Mouse (Mus musculus) midbrain, embryonic 10.5 days (tissue): ENCODE results near the gene Grin3b. TPM values are rescaled to one million over a fixed set of nuclear protein-coding genes. Genes with fewer than 3 reads are reported as not detected.

ENCODE experiments used
- DNase-seq: peaks from one replicate; pipeline ENCODE4 v3.0.0-alpha.2; 2017; ENCODE audit warnings: low spot score
- H3K27ac ChIP-seq: fragments of 300-500 bp; sonication (generic); replicated peaks from 2 replicates; pipeline ENCODE4 v1.5.1; 2016; ENCODE audit warnings: mild to moderate bottlenecking
- H3K27me3 ChIP-seq: fragments of 300-500 bp; sonication (generic); 2 replicates; pipeline ENCODE4 v1.6.1; 2016; ENCODE audit warnings: low read depth, mild to moderate bottlenecking; ENCODE audit not compliant: poor library complexity, severe bottlenecking
- H3K36me3 ChIP-seq: fragments of 300-500 bp; sonication (generic); 2 replicates; pipeline ENCODE4 v1.6.1; 2016; ENCODE audit warnings: mild to moderate bottlenecking, moderate library complexity
- H3K4me1 ChIP-seq: fragments of 300-500 bp; sonication (generic); 2 replicates; pipeline ENCODE4 v1.6.1; 2016
- H3K4me3 ChIP-seq: fragments of 300-500 bp; sonication (generic); 2 replicates; pipeline ENCODE4 v1.5.1; 2016; ENCODE audit warnings: mild to moderate bottlenecking, moderate library complexity
- H3K9me3 ChIP-seq: fragments of 300-500 bp; sonication (generic); replicated peaks from 2 replicates; pipeline ENCODE4 v1.6.1; 2016; ENCODE audit warnings: mild to moderate bottlenecking
- WGBS: fragments of 180-500 bp; shearing (Covaris S2); methylation state at CpG from one replicate; pipeline ENCODE4 v1.1.7; 2016; 5-methylcytosine and 5-hydroxymethylcytosine counted together
- polyA plus RNA-seq: library from polyadenylated mRNA; unstranded; fragments of >200 nt; fragmentation: Nextera tagmentation; extraction: Ambion mirVana; gene quantifications from 2 replicates; pipeline ENCODE4 v1.2.1, GENCODE M21; 2016

The Grin3b gene
- polyA plus RNA-seq, 1 experiment from 2014 or later = 0.30 TPM

GRCm38 (mm10) chr10:79940749-79941148, 29.8 kb upstream of the Grin3b start:
- WGBS = 77% methylated on average over 7 of the region's 7 CpGs
- H3K4me1 ChIP-seq = peaks cover 61% of the 10 kb centered on the region
- no peaks in the 10 kb centered on the region for H3K9me3 ChIP-seq
- H3K4me3 ChIP-seq = no peak overlapping the region
- no peak for DNase-seq
- peaks cover 8% of the 10 kb centered on the region; the same call in 1 of the 2 replicates for H3K27me3 ChIP-seq
- no peak overlapping the region for H3K27ac ChIP-seq
- H3K36me3 ChIP-seq = peaks cover 48% of the 10 kb centered on the region

- H3K27ac ChIP-seq = no peak overlapping the region
- no peak for DNase-seq
- no peak overlapping the region for H3K4me3 ChIP-seq
- 80% methylated on average over 1 of the region's 1 CpGs for WGBS
- peaks cover 35% of the 10 kb centered on the region for H3K36me3 ChIP-seq
- H3K9me3 ChIP-seq = no peaks in the 10 kb centered on the region
- no peaks in the 10 kb centered on the region for H3K27me3 ChIP-seq
- H3K4me1 ChIP-seq = peaks cover 67% of the 10 kb centered on the region
Measured at GRCm38 (mm10) chr10:79942988-79943387, 27.5 kb upstream of the Grin3b start.

- peak overlapping the region; percentile 34 for H3K27ac ChIP-seq
- H3K4me3 ChIP-seq = no peak overlapping the region
- WGBS = 87% methylated on average over 9 of the region's 9 CpGs
- no peak for DNase-seq
- H3K36me3 ChIP-seq = peaks cover 33% of the 10 kb centered on the region
- no peaks in the 10 kb centered on the region for H3K9me3 ChIP-seq
- H3K4me1 ChIP-seq = peaks cover 65% of the 10 kb centered on the region
- no peaks in the 10 kb centered on the region for H3K27me3 ChIP-seq
Measured at GRCm38 (mm10) chr10:79943471-79943901, 27.0 kb upstream of the Grin3b start.

GRCm38 (mm10) chr10:79945507-79946234, 24.8 kb upstream of the Grin3b start:
- peak overlapping the region; percentile 86 for H3K27ac ChIP-seq
- 25% methylated on average over 16 of the region's 16 CpGs for WGBS
- H3K4me1 ChIP-seq = peaks cover 54% of the 10 kb centered on the region
- no peaks in the 10 kb centered on the region for H3K27me3 ChIP-seq
- peak; percentile 52 for DNase-seq
- peak overlapping the region; percentile 9 for H3K4me3 ChIP-seq
- peaks cover 48% of the 10 kb centered on the region for H3K36me3 ChIP-seq
- no peaks in the 10 kb centered on the region for H3K9me3 ChIP-seq

- no peaks in the 10 kb centered on the region for H3K27me3 ChIP-seq
- H3K36me3 ChIP-seq = peaks cover 48% of the 10 kb centered on the region
- peak overlapping the region; percentile 9 for H3K4me3 ChIP-seq
Measured at GRCm38 (mm10) chr10:79946752-79947322, 23.7 kb upstream of the Grin3b start.

GRCm38 (mm10) chr10:79947502-79947901, 23.0 kb upstream of the Grin3b start:
- peak overlapping the region; percentile 86 for H3K27ac ChIP-seq
- peak overlapping the region; percentile 9; the same call in 1 of the 2 replicates for H3K4me3 ChIP-seq
- 81% methylated on average over 6 of the region's 6 CpGs for WGBS
- H3K9me3 ChIP-seq = no peaks in the 10 kb centered on the region
- no peaks in the 10 kb centered on the region for H3K27me3 ChIP-seq
- peaks cover 51% of the 10 kb centered on the region for H3K4me1 ChIP-seq
- no peak for DNase-seq
- H3K36me3 ChIP-seq = peaks cover 44% of the 10 kb centered on the region

More at GRCm38 (mm10) chr10:79946752-79947322, 23.7 kb upstream of the Grin3b start:
- 11% methylated on average over 7 of the region's 7 CpGs for WGBS
- H3K9me3 ChIP-seq = no peaks in the 10 kb centered on the region
- peaks cover 51% of the 10 kb centered on the region for H3K4me1 ChIP-seq
- H3K27ac ChIP-seq = peak overlapping the region; percentile 86
- DNase-seq = peak; percentile 49

- H3K36me3 ChIP-seq = peaks cover 58% of the 10 kb centered on the region
Measured at GRCm38 (mm10) chr10:79949873-79950272, 20.6 kb upstream of the Grin3b start.

GRCm38 (mm10) chr10:79950661-79951060, 19.9 kb upstream of the Grin3b start:
- H3K9me3 ChIP-seq = no peaks in the 10 kb centered on the region
- peaks cover 8% of the 10 kb centered on the region; the same call in 1 of the 2 replicates for H3K27me3 ChIP-seq
- DNase-seq = no peak
- H3K27ac ChIP-seq = no peak overlapping the region
- peaks cover 58% of the 10 kb centered on the region for H3K36me3 ChIP-seq
- no peak overlapping the region for H3K4me3 ChIP-seq
- H3K4me1 ChIP-seq = peaks cover 34% of the 10 kb centered on the region
- 86% methylated on average over 18 of the region's 18 CpGs for WGBS

More at GRCm38 (mm10) chr10:79949873-79950272, 20.6 kb upstream of the Grin3b start:
- Histone ChIP-seq H3K9me3 (no peaks in the 10 kb centered on the region), H3K4me1 (peaks cover 35% of the 10 kb centered on the region), H3K27me3 (0 out of 2 replicates have a peak, but pooled peaks cover under 1% of the 10 kb centered on the region), H3K4me3 (no peak overlapping the region), H3K27ac (no peak overlapping the region)
- DNase-seq = no peak
- WGBS = 93% methylated on average over 4 of the region's 4 CpGs

GRCm38 (mm10) chr10:79953946-79954345, 16.6 kb upstream of the Grin3b start:
- Histone ChIP-seq H3K27me3 (peaks cover 15% of the 10 kb centered on the region; the same call in 1 of the 2 replicates), H3K27ac (no peak overlapping the region), H3K4me3 (no peak overlapping the region), H3K36me3 (peaks cover 44% of the 10 kb centered on the region), H3K4me1 (peaks cover 32% of the 10 kb centered on the region), H3K9me3 (no peaks in the 10 kb centered on the region)
- WGBS = 87% methylated on average over 6 of the region's 6 CpGs
- no peak for DNase-seq

GRCm38 (mm10) chr10:79955691-79956090, 14.8 kb upstream of the Grin3b start:
- Histone ChIP-seq H3K9me3 (no peaks in the 10 kb centered on the region), H3K4me3 (no peak overlapping the region), H3K4me1 (peaks cover 39% of the 10 kb centered on the region), H3K27me3 (peaks cover 15% of the 10 kb centered on the region; the same call in 1 of the 2 replicates), H3K36me3 (peaks cover 27% of the 10 kb centered on the region), H3K27ac (peak overlapping the region; percentile 24; the same call in 1 of the 2 replicates)
- 73% methylated on average over 9 of the region's 9 CpGs for WGBS
- DNase-seq = no peak

GRCm38 (mm10) chr10:79956643-79957154, 13.8 kb upstream of the Grin3b start:
- Histone ChIP-seq H3K27ac (peak overlapping the region; percentile 24), H3K9me3 (no peaks in the 10 kb centered on the region), H3K4me3 (no peak overlapping the region), H3K4me1 (peaks cover 46% of the 10 kb centered on the region), H3K27me3 (peaks cover 15% of the 10 kb centered on the region; the same call in 1 of the 2 replicates), H3K36me3 (peaks cover 23% of the 10 kb centered on the region)
- WGBS = 23% methylated on average over 4 of the region's 4 CpGs
- no peak for DNase-seq

- WGBS = 15% methylated on average over 21 of the region's 21 CpGs
- H3K27ac ChIP-seq = peak overlapping the region; percentile 65
- no peaks in the 10 kb centered on the region for H3K9me3 ChIP-seq
- peaks cover 28% of the 10 kb centered on the region for H3K36me3 ChIP-seq
- peak overlapping the region; percentile 29 for H3K4me3 ChIP-seq
- peak; percentile 83 for DNase-seq
- peaks cover 46% of the 10 kb centered on the region for H3K4me1 ChIP-seq
- peaks cover 15% of the 10 kb centered on the region; the same call in 1 of the 2 replicates for H3K27me3 ChIP-seq
Measured at GRCm38 (mm10) chr10:79958140-79958816, 12.2 kb upstream of the Grin3b start.
